Mouse (Mus musculus): ENCODE results near the gene Tm4sf19. TPM values are rescaled to one million over a fixed set of nuclear protein-coding genes. Genes with fewer than 3 reads are reported as not detected.

Tm4sf19 gene
- total and polyA plus RNA-seq, 2 experiments, result not detected

DNA sequence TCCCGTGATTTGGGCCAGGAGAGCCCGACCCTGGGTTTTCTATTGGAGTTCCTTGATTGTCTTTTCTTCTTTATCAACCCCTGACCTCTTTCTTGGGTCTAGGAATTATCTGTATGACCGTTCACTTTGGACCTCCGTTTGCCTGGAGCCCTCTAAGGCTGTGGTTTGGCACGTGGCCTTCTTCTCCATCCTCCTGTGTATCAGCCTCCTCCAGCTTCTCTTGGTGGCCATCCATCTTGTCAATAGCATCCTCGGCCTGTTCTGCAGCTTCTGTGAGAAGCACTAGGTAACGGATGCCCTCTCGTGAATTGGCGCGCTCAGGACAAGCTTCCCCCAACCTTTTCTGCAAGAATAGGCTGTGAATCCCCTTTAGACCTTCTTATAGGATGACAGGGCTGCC, 7.4 kb downstream of the Tm4sf19 start:
- no peaks in the 10 kb centered on the region for H3K79me2 ChIP-seq (ENCODE audit: control insufficient read depth, insufficient read depth, low read length)
- no peak for DNase-seq (ENCODE audit: extremely low read depth, low read depth, low spot score)
- no peaks in the 10 kb centered on the region for H3K27me3 ChIP-seq (ENCODE audit: control insufficient read depth, insufficient read depth, low read length)
- no peaks in the 10 kb centered on the region for H3K36me3 ChIP-seq (ENCODE audit: control insufficient read depth, insufficient read depth, low read length)
- TF ChIP-seq POLR2A (IDR thresholded peaks at IDR 0.05; ENCODE audit: extremely low read depth, insufficient read depth, low read length) (no peak), CTCF (IDR thresholded peaks at IDR 0.05; ENCODE audit: low read depth, low read length) (no peak)
- no peak overlapping the region for H3K27ac ChIP-seq (replicated peaks; ENCODE audit: insufficient read depth, low read depth, low read length)
- 79% methylated on average over 10 of the region's 10 CpGs for WGBS
- H3K4me1 ChIP-seq (ENCODE audit: control insufficient read depth, insufficient read depth, low read length), result no peaks in the 10 kb centered on the region
- no peak overlapping the region for H3K4me3 ChIP-seq (ENCODE audit: insufficient read depth, low read depth, low read length)
- H3K9ac ChIP-seq (ENCODE audit: low read depth, low read length), result no peak overlapping the region

DNA sequence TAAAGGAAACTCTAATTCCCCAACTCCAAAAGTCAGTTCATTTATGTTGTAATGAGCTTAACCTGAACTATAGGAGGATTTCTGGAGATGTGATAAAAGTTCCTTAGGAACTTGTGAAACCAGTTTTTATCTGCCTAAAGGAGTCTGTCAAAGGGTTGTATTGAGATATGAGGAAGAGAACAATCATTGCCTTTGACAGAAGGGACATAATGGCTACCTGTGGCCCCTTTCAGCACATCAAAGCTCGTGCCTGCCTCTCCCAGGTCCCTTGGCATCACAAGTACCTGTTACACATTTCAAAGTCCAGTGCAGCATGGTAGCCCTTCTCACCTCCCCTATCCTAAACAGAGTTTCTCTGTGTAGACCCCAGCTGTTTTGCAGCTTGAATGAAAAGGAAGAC, 17.2 kb downstream of the Tm4sf19 start:
- DNase-seq (ENCODE audit: extremely low read depth, low read depth, low spot score), result no peak
- Histone ChIP-seq H3K79me2 (ENCODE audit: control insufficient read depth, insufficient read depth, low read length) (no peaks in the 10 kb centered on the region), H3K4me3 (ENCODE audit: insufficient read depth, low read depth, low read length) (no peak overlapping the region), H3K4me1 (ENCODE audit: control insufficient read depth, insufficient read depth, low read length) (no peaks in the 10 kb centered on the region), H3K27me3 (ENCODE audit: control insufficient read depth, insufficient read depth, low read length) (no peaks in the 10 kb centered on the region), H3K27ac (replicated peaks; ENCODE audit: insufficient read depth, low read depth, low read length) (no peak overlapping the region), H3K36me3 (ENCODE audit: control insufficient read depth, insufficient read depth, low read length) (no peaks in the 10 kb centered on the region), H3K9ac (ENCODE audit: low read depth, low read length) (no peak overlapping the region)
- WGBS, result 83% methylated on average over 1 of the region's 1 CpGs
- TF ChIP-seq POLR2A (IDR thresholded peaks at IDR 0.05; ENCODE audit: extremely low read depth, insufficient read depth, low read length), result no peak
- TF ChIP-seq CTCF (IDR thresholded peaks at IDR 0.05; ENCODE audit: low read depth, low read length), result no peak

DNA sequence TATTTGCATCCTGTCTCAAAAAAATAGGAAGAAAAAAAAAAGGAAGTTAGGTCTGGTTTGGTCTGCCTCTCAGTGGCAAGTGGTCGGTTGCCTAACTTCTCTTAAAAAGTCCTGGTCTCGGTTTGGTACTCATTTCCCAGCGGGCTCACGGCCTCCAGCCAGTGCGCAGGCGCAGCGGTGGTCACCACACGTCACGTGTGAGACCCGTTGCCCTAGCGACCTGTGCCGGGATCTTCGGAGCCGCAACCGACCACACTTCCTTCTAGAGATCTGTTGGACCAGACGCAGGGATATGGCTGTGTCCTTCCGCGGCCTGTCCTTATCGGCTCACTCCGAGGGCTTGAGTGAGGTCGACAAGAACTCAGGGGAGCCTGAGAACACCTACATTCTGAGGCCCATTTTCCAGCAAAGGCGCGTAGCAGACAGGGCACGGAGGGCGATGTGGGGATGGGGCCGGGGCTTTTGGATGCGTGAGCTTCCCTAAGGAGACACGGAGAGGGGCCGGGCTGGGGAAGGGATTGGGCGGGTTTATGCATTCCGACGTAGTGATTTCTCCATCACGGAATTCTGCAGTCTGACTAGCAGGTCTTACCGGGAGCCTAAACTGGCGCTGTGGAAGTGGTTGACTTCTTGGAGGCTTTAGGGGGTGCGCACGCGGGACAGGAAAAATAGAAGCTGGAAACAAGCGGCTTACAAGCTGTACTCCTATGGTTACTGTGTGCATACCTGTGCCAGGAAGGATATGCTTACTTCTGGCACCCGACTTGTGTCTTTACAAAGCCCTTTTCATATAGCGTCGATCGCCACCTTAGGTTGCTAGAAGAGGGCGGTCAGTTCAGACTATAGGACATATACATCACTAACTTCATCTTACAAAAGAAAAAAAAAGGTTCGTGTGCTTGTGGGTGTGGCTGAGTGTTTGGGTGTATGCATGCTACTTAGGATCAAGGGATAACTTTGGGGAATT, 19.5 kb downstream of the Tm4sf19 start, which contains the start of gene Tctex1d2:
Gene Tctex1d2, plus strand, starts transcription at position 186 of the 967 bp plus-strand sequence.
- peak within 1 kb of the TSS; percentile 59 for H3K9ac ChIP-seq (ENCODE audit: low read depth, low read length)
- TF ChIP-seq CTCF (IDR thresholded peaks at IDR 0.05; ENCODE audit: low read depth, low read length) (no peak), POLR2A (IDR thresholded peaks at IDR 0.05; ENCODE audit: extremely low read depth, insufficient read depth, low read length) (no peak)
- DNase-seq (ENCODE audit: extremely low read depth, low read depth, low spot score), result peak; percentile 78
- 5% methylated on average over 45 of the region's 45 CpGs for WGBS
- peak within 1 kb of the TSS; percentile 59 for H3K4me3 ChIP-seq (ENCODE audit: insufficient read depth, low read depth, low read length)
- no peaks in the 10 kb centered on the region for H3K27me3 ChIP-seq (ENCODE audit: control insufficient read depth, insufficient read depth, low read length)
- no peaks in the 10 kb centered on the region for H3K79me2 ChIP-seq (ENCODE audit: control insufficient read depth, insufficient read depth, low read length)
- H3K27ac ChIP-seq (replicated peaks; ENCODE audit: insufficient read depth, low read depth, low read length), result no peak within 1 kb of the TSS
- no peaks in the 10 kb centered on the region for H3K36me3 ChIP-seq (ENCODE audit: control insufficient read depth, insufficient read depth, low read length)
- no peaks in the 10 kb centered on the region for H3K4me1 ChIP-seq (ENCODE audit: control insufficient read depth, insufficient read depth, low read length)

DNA sequence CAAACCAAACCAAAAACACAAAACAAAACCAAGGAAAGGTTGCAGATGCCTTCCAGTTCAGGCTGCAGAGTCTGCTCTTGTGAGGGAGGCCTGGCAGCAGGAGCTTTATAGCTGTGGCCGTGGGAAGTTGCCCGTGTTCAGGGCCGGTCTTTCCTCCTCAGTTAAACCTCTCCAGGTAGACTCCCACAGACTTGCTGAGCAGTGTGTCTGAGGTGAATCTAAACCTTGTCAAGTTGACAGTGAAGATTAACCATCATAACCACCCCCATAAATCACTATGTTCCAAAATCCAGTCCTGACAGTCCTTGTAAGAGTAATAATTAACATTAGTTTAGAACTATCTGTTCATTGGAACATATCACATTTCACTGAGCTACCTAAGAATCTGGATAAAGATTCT, 27.2 kb downstream of the Tm4sf19 start:
- H3K4me1 ChIP-seq (ENCODE audit: control insufficient read depth, insufficient read depth, low read length), result peaks cover 3% of the 10 kb centered on the region
- no peaks in the 10 kb centered on the region for H3K27me3 ChIP-seq (ENCODE audit: control insufficient read depth, insufficient read depth, low read length)
- H3K36me3 ChIP-seq (ENCODE audit: control insufficient read depth, insufficient read depth, low read length), result no peaks in the 10 kb centered on the region
- no peak overlapping the region for H3K27ac ChIP-seq (replicated peaks; ENCODE audit: insufficient read depth, low read depth, low read length)
- no peaks in the 10 kb centered on the region; the same call in 1 of the 2 replicates for H3K79me2 ChIP-seq (ENCODE audit: control insufficient read depth, insufficient read depth, low read length)
- H3K9ac ChIP-seq (ENCODE audit: low read depth, low read length), result no peak overlapping the region
- no peak for DNase-seq (ENCODE audit: extremely low read depth, low read depth, low spot score)
- 87% methylated on average over 3 of the region's 3 CpGs for WGBS
- no peak for TF ChIP-seq CTCF (IDR thresholded peaks at IDR 0.05; ENCODE audit: low read depth, low read length)
- no peak for TF ChIP-seq POLR2A (IDR thresholded peaks at IDR 0.05; ENCODE audit: extremely low read depth, insufficient read depth, low read length)
- H3K4me3 ChIP-seq (ENCODE audit: insufficient read depth, low read depth, low read length), result no peak overlapping the region

DNA sequence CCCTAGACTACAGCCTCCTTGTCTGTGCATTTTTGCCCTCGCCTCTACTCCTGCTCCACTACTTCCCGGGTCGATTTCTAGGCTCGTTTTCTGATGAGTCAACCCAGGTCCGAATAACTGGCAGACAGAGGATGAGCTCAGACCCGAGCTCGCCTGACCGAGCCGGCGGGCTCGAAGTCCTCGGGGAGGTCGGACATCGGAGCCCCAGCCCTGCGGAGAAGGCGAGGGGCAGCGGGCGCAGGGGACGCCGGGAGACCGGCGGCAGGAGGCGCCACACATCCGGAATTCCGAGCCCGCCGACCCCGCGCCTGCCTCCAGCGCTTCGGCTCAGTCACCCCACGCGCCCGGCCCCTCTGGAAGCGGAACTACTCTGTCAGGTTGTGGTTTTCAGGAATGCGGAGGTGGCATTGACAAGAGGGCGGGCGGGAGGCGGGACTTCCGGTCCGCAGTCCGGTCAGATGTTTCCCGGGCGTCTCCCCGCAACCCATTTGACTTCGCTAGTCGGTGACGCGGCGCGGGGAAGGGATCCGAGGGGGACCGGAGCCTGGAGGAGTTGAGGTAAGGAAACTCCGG, 30.3 kb downstream of the Tm4sf19 start, which contains the start of gene Pcyt1a:
Gene Pcyt1a, plus strand, starts transcription at position 448 of the 573 bp plus-strand sequence.
- no peaks in the 10 kb centered on the region for H3K27me3 ChIP-seq (ENCODE audit: control insufficient read depth, insufficient read depth, low read length)
- whole genome bisulfite sequencing, result under 1% methylated on average over 54 of the region's 54 CpGs

More for the DNA sequence above, 30.3 kb downstream of the Tm4sf19 start, which contains the start of gene Pcyt1a:
- Histone ChIP-seq H3K79me2 (ENCODE audit: control insufficient read depth, insufficient read depth, low read length) (peaks cover 3% of the 10 kb centered on the region; the same call in 1 of the 2 replicates), H3K27ac (replicated peaks; ENCODE audit: insufficient read depth, low read depth, low read length) (peak within 1 kb of the TSS; percentile 95), H3K9ac (ENCODE audit: low read depth, low read length) (peak within 1 kb of the TSS; percentile 93), H3K4me3 (ENCODE audit: insufficient read depth, low read depth, low read length) (peak within 1 kb of the TSS; percentile 88), H3K36me3 (ENCODE audit: control insufficient read depth, insufficient read depth, low read length) (no peaks in the 10 kb centered on the region), H3K4me1 (ENCODE audit: control insufficient read depth, insufficient read depth, low read length) (peaks cover 10% of the 10 kb centered on the region)
- peak; percentile 87 for DNase-seq (ENCODE audit: extremely low read depth, low read depth, low spot score)
- peak; percentile 85; the same call in 1 of the 2 replicates for TF ChIP-seq POLR2A (IDR thresholded peaks at IDR 0.05; ENCODE audit: extremely low read depth, insufficient read depth, low read length)
- TF ChIP-seq CTCF (IDR thresholded peaks at IDR 0.05; ENCODE audit: low read depth, low read length), result peak; percentile 21; the same call in 1 of the 2 replicates
